8 mouse cellular contexts compared by ENCODE assay signal in genomic region chr4:119109640-119110039, GRCm38 (mm10). TPM values are rescaled to one million over a fixed set of nuclear protein-coding genes. Genes with fewer than 3 reads are reported as not detected.
DNase-seq lines count a peak whose midpoint lies in the region; ATAC-seq and TF ChIP-seq lines count a peak whose summit lies in the region.

No protein-coding gene starts in this region.

- H3K27me3 ChIP-seq in heart, postnatal 0 days (ENCODE audit: control insufficient read depth, insufficient read depth, low read length): no peaks in the 10 kb centered on the region
- no peaks in the 10 kb centered on the region for H3K27me3 ChIP-seq in hindbrain, embryonic 11.5 days (ENCODE audit: control insufficient read depth, insufficient read depth, low read length)
- no peaks in the 10 kb centered on the region for H3K27me3 ChIP-seq in midbrain, embryonic 11.5 days (ENCODE audit: control insufficient read depth, insufficient read depth, low read length)

- peak overlapping the region; percentile 92 for H3K4me3 ChIP-seq in heart, postnatal 0 days (ENCODE audit: low read depth, low read length)
- H3K4me3 ChIP-seq in bone marrow, adult 2 months (replicated peaks; ENCODE audit: control insufficient read depth, low read depth, low read length): peak overlapping the region; percentile 84
- H3K4me3 ChIP-seq in hindbrain, embryonic 11.5 days (ENCODE audit: low read depth, low read length): peak overlapping the region; percentile 69
- peak overlapping the region; percentile 63 for H3K4me3 ChIP-seq in midbrain, embryonic 11.5 days (ENCODE audit: low read depth, low read length)

- TF ChIP-seq POLR2A in bone marrow, adult 2 months (IDR thresholded peaks at IDR 0.05; ENCODE audit: borderline replicate concordance, control insufficient read depth, low read depth, low read length): no peak

- H3K9ac ChIP-seq in heart, postnatal 0 days (replicated peaks; ENCODE audit: low read depth, low read length): peak overlapping the region; percentile 60
- peak overlapping the region; percentile 80 for H3K9ac ChIP-seq in hindbrain, embryonic 11.5 days (ENCODE audit: low read depth, low read length)
- H3K9ac ChIP-seq in midbrain, embryonic 11.5 days (ENCODE audit: low read length): peak overlapping the region; percentile 84

- H3K27ac ChIP-seq in heart, postnatal 0 days (ENCODE audit: low read depth): peak overlapping the region; percentile 95; the same call in 1 of the 2 replicates
- H3K27ac ChIP-seq in bone marrow, adult 2 months (ENCODE audit: control insufficient read depth, insufficient read depth, low read depth, low read length, poor library complexity): no peak overlapping the region; the same call in 1 of the 2 replicates
- H3K27ac ChIP-seq in hindbrain, embryonic 11.5 days (ENCODE audit: low read depth, low read length): 0 out of 2 replicates have a peak overlapping the region, but pooled peaks have one; percentile 93
- peak overlapping the region; percentile 93 for H3K27ac ChIP-seq in midbrain, embryonic 11.5 days (ENCODE audit: low read depth, low read length)

- no peaks in the 10 kb centered on the region for H3K9me3 ChIP-seq in heart, postnatal 0 days (replicated peaks; ENCODE audit: control insufficient read depth, low read length)
- H3K9me3 ChIP-seq in hindbrain, embryonic 11.5 days (ENCODE audit: control insufficient read depth, low read length): no peaks in the 10 kb centered on the region
- no peaks in the 10 kb centered on the region for H3K9me3 ChIP-seq in midbrain, embryonic 11.5 days (ENCODE audit: control insufficient read depth, low read length)

- no peaks in the 10 kb centered on the region for H3K36me3 ChIP-seq in heart, postnatal 0 days (replicated peaks; ENCODE audit: control insufficient read depth, insufficient read depth, low read length)
- no peaks in the 10 kb centered on the region for H3K36me3 ChIP-seq in hindbrain, embryonic 11.5 days (ENCODE audit: control insufficient read depth, insufficient read depth, low read length)
- no peaks in the 10 kb centered on the region for H3K36me3 ChIP-seq in midbrain, embryonic 11.5 days (ENCODE audit: control insufficient read depth, insufficient read depth, low read length)

- no peak for DNase-seq in heart, postnatal 0 days (ENCODE audit: low spot score)
- DNase-seq in heart, adult 18-20 months: no peak
- no peak for DNase-seq in hindbrain, embryonic 11.5 days (ENCODE audit: low spot score)
- DNase-seq in midbrain, embryonic 11.5 days (ENCODE audit: low spot score, missing footprints): peak; percentile 92
- no peak for DNase-seq in frontal cortex, postnatal 14 days (ENCODE audit: low spot score in 2 of 2)
- DNase-seq in adrenal gland, postnatal 4 days (ENCODE audit: low spot score in 2 of 2): no peak
- DNase-seq in cerebellum, postnatal 25 days: no peak

- ATAC-seq in heart, postnatal 0 days (ENCODE audit: insufficient read depth, low read depth): no peak
- ATAC-seq in hindbrain, embryonic 11.5 days (ENCODE audit: low FRiP score): no peak
- ATAC-seq in midbrain, embryonic 11.5 days (ENCODE audit: low FRiP score): no peak

- H3K4me2 ChIP-seq in heart, postnatal 0 days (ENCODE audit: low read depth, low read length): peak overlapping the region; percentile 89
- H3K4me2 ChIP-seq in hindbrain, embryonic 11.5 days (replicated peaks; ENCODE audit: low read depth, low read length): peak overlapping the region; percentile 57
- peak overlapping the region; percentile 71 for H3K4me2 ChIP-seq in midbrain, embryonic 11.5 days

- 7% methylated on average over 11 of the region's 11 CpGs for WGBS in heart, postnatal 0 days
- WGBS in bone marrow, adult 2 months: 26% methylated on average over 11 of the region's 11 CpGs
- 6% methylated on average over 11 of the region's 11 CpGs for WGBS in hindbrain, embryonic 11.5 days
- WGBS in midbrain, embryonic 11.5 days: 2% methylated on average over 11 of the region's 11 CpGs

- no peak for TF ChIP-seq EP300 in heart, postnatal 0 days (IDR thresholded peaks at IDR 0.05; ENCODE audit: low read depth)

- peaks cover 48% of the 10 kb centered on the region for H3K4me1 ChIP-seq in heart, postnatal 0 days (ENCODE audit: control insufficient read depth, insufficient read depth)
- no peaks in the 10 kb centered on the region; the same call in 1 of the 2 replicates for H3K4me1 ChIP-seq in bone marrow, adult 2 months (ENCODE audit: control insufficient read depth, insufficient read depth, low read length)
- H3K4me1 ChIP-seq in hindbrain, embryonic 11.5 days (replicated peaks; ENCODE audit: control insufficient read depth, insufficient read depth, low read length): peaks cover 19% of the 10 kb centered on the region
- peaks cover 40% of the 10 kb centered on the region for H3K4me1 ChIP-seq in midbrain, embryonic 11.5 days (ENCODE audit: control insufficient read depth, insufficient read depth, low read length)

- TF ChIP-seq CTCF in heart, postnatal 0 days (IDR thresholded peaks at IDR 0.05; ENCODE audit: low read depth): no peak
- TF ChIP-seq CTCF in bone marrow, adult 2 months (IDR thresholded peaks at IDR 0.05; ENCODE audit: control insufficient read depth, insufficient read depth, low read length): no peak

RNA-seq across cellular contexts. Expression of gene Slc2a1, which starts 1.1 kb away (rescaled TPM):
- 93.0 and 120 TPM in 2 replicates for total RNA-seq in heart, postnatal 0 days (2014; rRNA removed; ENCODE audit: low replicate concordance)
- polyA plus RNA-seq in heart, postnatal 0 days (2015; fragmentation: Nextera tagmentation; extraction: Ambion mirVana): 19.0 and 19.7 TPM in 2 replicates
- total RNA-seq in heart, adult 18-20 months (2021): 10 to 100 TPM; 12.2 to 13.5 TPM
- polyA plus RNA-seq in bone marrow, adult 2 months (2011; ENCODE audit: insufficient read depth, insufficient read length, low replicate concordance, missing spikeins): 6.7 and 20.9 TPM in 2 replicates
- polyA plus RNA-seq in hindbrain, embryonic 11.5 days (2014; fragmentation: Nextera tagmentation; extraction: Ambion mirVana): 134 and 137 TPM in 2 replicates
- polyA plus RNA-seq in midbrain, embryonic 11.5 days (2014; fragmentation: Nextera tagmentation; extraction: Ambion mirVana): 152 and 158 TPM in 2 replicates
- total RNA-seq in adrenal gland, postnatal 4 days (2021): 10 to 100 TPM; 13.0 to 15.5 TPM
